Mouse (Mus musculus) frontal cortex, postnatal 10 days (tissue): ENCODE measurements around the gene Lhfpl2.
"Not testable (repeated sequence)": the region's sequence is repeated elsewhere in the genome, so short reads cannot be mapped to it uniquely, and the experiment has no call there.

Experiments
- DNase-seq, 2 experiments: peaks; one replicate each; pipeline ENCODE4 v3.0.0; 2022; ENCODE audit warnings: low spot score in 2 of 2, mixed read lengths in 1 of 2

Gene Lhfpl2

GRCm38 (mm10) chr13:94057563-94058560 lies at the start of gene Lhfpl2:
TSS of gene Lhfpl2 (plus strand) at chr13:94057796.
- peak in 1 of 2 experiments; percentile 50 for DNase-seq

- no peak for DNase-seq
These were observed 45.5 kb upstream of the Lhfpl2 start for GRCm38 (mm10) chr13:94011996-94012575.

GRCm38 (mm10) chr13:94013986-94014385 lies 43.6 kb upstream of the Lhfpl2 start:
- DNase-seq = no peak

GRCm38 (mm10) chr13:94024575-94024974 lies 33.0 kb upstream of the Lhfpl2 start:
- not testable (repeated sequence) for DNase-seq

- no peak for DNase-seq
These were observed 28.4 kb upstream of the Lhfpl2 start for GRCm38 (mm10) chr13:94029147-94029546.

GRCm38 (mm10) chr13:94030551-94030950 lies 27.0 kb upstream of the Lhfpl2 start:
- DNase-seq = no peak

GRCm38 (mm10) chr13:94037313-94038051 lies 20.1 kb upstream of the Lhfpl2 start:
- DNase-seq = no peak

- DNase-seq = no peak
These were observed 19.6 kb upstream of the Lhfpl2 start for GRCm38 (mm10) chr13:94038052-94038340.

GRCm38 (mm10) chr13:94050036-94050435 lies 7.6 kb upstream of the Lhfpl2 start:
- DNase-seq = no peak

GRCm38 (mm10) chr13:94050782-94051181 lies 6.8 kb upstream of the Lhfpl2 start:
- no peak for DNase-seq

GRCm38 (mm10) chr13:94057036-94057562 lies 497 bp upstream of the Lhfpl2 start:
- DNase-seq = no peak

- no peak for DNase-seq
These were observed 1.1 kb downstream of the Lhfpl2 start for GRCm38 (mm10) chr13:94058642-94059222.

- DNase-seq = no peak
These were observed 1.8 kb downstream of the Lhfpl2 start for GRCm38 (mm10) chr13:94059373-94059772.

- DNase-seq = peak in 1 of 2 experiments; percentile 30
These were observed 2.2 kb downstream of the Lhfpl2 start for GRCm38 (mm10) chr13:94059778-94060177.

- no peak for DNase-seq
These were observed 2.9 kb downstream of the Lhfpl2 start for GRCm38 (mm10) chr13:94060461-94060860.

GRCm38 (mm10) chr13:94061256-94061877 lies 3.8 kb downstream of the Lhfpl2 start:
- DNase-seq = no peak

GRCm38 (mm10) chr13:94062349-94063111 lies 4.9 kb downstream of the Lhfpl2 start:
- DNase-seq = no peak

- DNase-seq = no peak
These were observed 5.6 kb downstream of the Lhfpl2 start for GRCm38 (mm10) chr13:94063156-94063555.

GRCm38 (mm10) chr13:94064571-94064970 lies 7.0 kb downstream of the Lhfpl2 start:
- no peak for DNase-seq

- no peak for DNase-seq
These were observed 7.9 kb downstream of the Lhfpl2 start for GRCm38 (mm10) chr13:94065276-94066050.
